Mouse (Mus musculus) C2C12 (cell line): ENCODE data around the gene Cdkn2d.

ENCODE experiments used
- CTCF ChIP-seq: IDR thresholded peaks from one replicate; pipeline ENCODE4 v1.5.1; 2011; ENCODE audit not compliant: control insufficient read depth, insufficient read depth, insufficient read length
- MAX ChIP-seq: IDR thresholded peaks from one replicate; pipeline ENCODE4 v1.6.1; 2011; ENCODE audit warnings: mild to moderate bottlenecking, control low read depth
- MYOD1 ChIP-seq: IDR thresholded peaks from one replicate; pipeline ENCODE4 v1.6.1; 2011; ENCODE audit warnings: low read depth; ENCODE audit not compliant: control insufficient read depth, insufficient read length
- MYOG ChIP-seq: IDR thresholded peaks from one replicate; pipeline ENCODE4 v1.6.1; 2011; ENCODE audit not compliant: control insufficient read depth, insufficient read length; ENCODE audit errors: extremely low read depth
- USF1 ChIP-seq: IDR thresholded peaks from one replicate; pipeline ENCODE4 v1.6.1; 2011; ENCODE audit warnings: low read depth, mild to moderate bottlenecking, control low read depth, moderate library complexity

DNA sequence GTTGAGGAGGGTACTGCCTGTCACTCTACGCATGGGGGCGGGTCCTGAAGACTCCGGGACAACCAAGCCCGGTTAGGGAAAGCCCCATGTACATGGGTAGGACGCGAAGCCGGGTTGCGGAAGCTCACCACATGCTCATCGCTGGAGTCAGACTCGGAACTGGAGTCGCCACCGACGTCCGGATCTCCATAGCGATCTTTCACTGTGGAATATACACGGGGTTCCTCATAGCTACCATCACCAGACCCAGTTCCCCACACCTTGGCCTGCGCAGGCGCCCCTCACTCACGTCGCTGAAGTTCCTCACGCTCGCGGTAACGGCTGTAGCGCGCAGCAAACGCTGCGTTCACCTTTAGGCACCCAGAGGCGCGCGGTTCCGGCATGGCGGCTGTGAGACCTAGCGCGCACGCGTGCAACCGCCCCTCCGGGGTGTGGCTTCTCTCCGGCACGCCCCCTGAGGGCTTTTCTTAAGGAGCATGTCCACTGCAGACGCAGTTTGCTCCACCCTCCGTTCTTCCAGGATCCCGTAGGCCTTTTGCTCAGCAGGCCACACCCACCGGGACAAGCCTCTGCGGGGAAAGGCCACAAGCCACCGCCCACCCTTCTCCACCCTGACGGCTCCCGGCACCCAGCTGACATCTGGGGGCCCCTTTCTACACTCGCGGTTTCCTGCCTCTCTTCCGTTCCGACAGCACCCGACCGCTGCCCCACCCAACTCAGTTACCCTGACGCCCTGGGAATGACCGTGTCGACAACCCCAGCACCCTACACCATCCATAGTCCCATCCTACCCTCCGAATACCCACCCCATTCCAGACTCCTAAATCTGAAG is 3.4 kb downstream of the Cdkn2d start, which contains the start of gene Kri1:
- TF ChIP-seq CTCF (no peak), MAX (peak; percentile 59), USF1 (no peak), MYOG (no peak), MYOD1 (no peak)
